ENCODE assay signal across 7 mouse cellular contexts in genomic region chr17:34719886-34720285, GRCm38 (mm10). TPM values are rescaled to one million over a fixed set of nuclear protein-coding genes. Genes with fewer than 3 reads are reported as not detected.
"Had no signal": no experiment of that assay in that cellular context is flagged by ENCODE, and none has a peak within 500 bp of the region (broad histone marks: within the 10 kb centered on the region; RNA-seq: fewer than 3 reads in every experiment).

No protein-coding gene starts in this region.

RNA-seq across cellular contexts. Expression of gene C4b, which starts 23.8 kb away (rescaled TPM):
- polyA plus RNA-seq: midbrain, embryonic 11.5 days; midbrain, embryonic 13.5 days; myocyte; neural tube, embryonic 11.5 days; neural tube, embryonic 13.5 days had no signal

RNA-seq across cellular contexts. Expression of gene Tnxb, which starts 49.6 kb away (rescaled TPM):
- total RNA-seq: megakaryocyte progenitor cell, adult 5-6 weeks had no signal
- polyA plus RNA-seq: macrophage had no signal
